Mouse (Mus musculus) adrenal gland, adult 18-20 months (tissue): ENCODE measurements around the gene Acaa1b. TPM values are rescaled to one million over a fixed set of nuclear protein-coding genes. Genes with fewer than 3 reads are reported as not detected.

Experiments
- DNase-seq, 2 experiments: peaks; one replicate each; pipeline ENCODE4 v3.0.0; 2021 to 2022; ENCODE audit warnings: low spot score in 2 of 2
- total RNA-seq, 2 experiments: library from RNA; stranded (reverse); gene quantifications; 1 replicate in 1 of 2; 2 replicates in 1 of 2; pipeline ENCODE4 v1.2.3; 2021

Gene Acaa1b
- total RNA-seq, 2 experiments from 2014 or later = 18.4 to 21.4 TPM

GRCm38 (mm10) chr9:119145137-119145536, 11.8 kb downstream of the Acaa1b start:
- no peak for DNase-seq

- no peak for DNase-seq
Observed at GRCm38 (mm10) chr9:119144696-119145095, 12.2 kb downstream of the Acaa1b start.

- DNase-seq = no peak
Observed at GRCm38 (mm10) chr9:119143372-119143771, 13.5 kb downstream of the Acaa1b start.

- no peak for DNase-seq
Observed at GRCm38 (mm10) chr9:119142066-119142465, 14.8 kb downstream of the Acaa1b start.

- DNase-seq = no peak
Observed at GRCm38 (mm10) chr9:119138836-119139235, 18.1 kb downstream of the Acaa1b start.

GRCm38 (mm10) chr9:119130692-119131091, 26.2 kb downstream of the Acaa1b start:
- DNase-seq = no peak

- no peak for DNase-seq
Observed at GRCm38 (mm10) chr9:119128436-119129181, 28.3 kb downstream of the Acaa1b start.

GRCm38 (mm10) chr9:119122596-119123369, 34.1 kb downstream of the Acaa1b start:
- DNase-seq = no peak

GRCm38 (mm10) chr9:119120168-119120560, 36.7 kb downstream of the Acaa1b start:
- DNase-seq = no peak

- DNase-seq = no peak
Observed at GRCm38 (mm10) chr9:119119409-119120167, 37.3 kb downstream of the Acaa1b start.

- no peak for DNase-seq
Observed at GRCm38 (mm10) chr9:119114911-119115310, 42.0 kb downstream of the Acaa1b start.

- no peak for DNase-seq
Observed at GRCm38 (mm10) chr9:119110640-119111039, 46.3 kb downstream of the Acaa1b start.

GRCm38 (mm10) chr9:119109685-119110353, 47.1 kb downstream of the Acaa1b start:
- no peak for DNase-seq

- no peak for DNase-seq
Observed at GRCm38 (mm10) chr9:119107566-119107965, 49.3 kb downstream of the Acaa1b start.

GRCm38 (mm10) chr9:119102783-119103113, 54.1 kb downstream of the Acaa1b start:
- DNase-seq = no peak

- DNase-seq = peak; percentile 60 to 62
Observed at GRCm38 (mm10) chr9:119101992-119102782, 54.7 kb downstream of the Acaa1b start, which contains the start of gene Dlec1. TSS of gene Dlec1 (plus strand) at chr9:119102478.

- DNase-seq = no peak
Observed at GRCm38 (mm10) chr9:119100177-119100898, 56.6 kb downstream of the Acaa1b start.
